Mouse (Mus musculus) lung, postnatal 25 days (tissue): ENCODE data around the gene Gm12166.

Experiments
- DNase-seq: peaks from one replicate; pipeline ENCODE4 v3.0.0; 2022; ENCODE audit warnings: low spot score

Gm12166 gene

GRCm38 (mm10) chr11:46073061-46073849 is 21.1 kb upstream of the Gm12166 start:
- DNase-seq = no peak

- no peak for DNase-seq
These were observed 20.4 kb upstream of the Gm12166 start for GRCm38 (mm10) chr11:46072466-46073060.

- no peak for DNase-seq
These were observed 18.7 kb upstream of the Gm12166 start for GRCm38 (mm10) chr11:46070789-46071188.

DNA sequence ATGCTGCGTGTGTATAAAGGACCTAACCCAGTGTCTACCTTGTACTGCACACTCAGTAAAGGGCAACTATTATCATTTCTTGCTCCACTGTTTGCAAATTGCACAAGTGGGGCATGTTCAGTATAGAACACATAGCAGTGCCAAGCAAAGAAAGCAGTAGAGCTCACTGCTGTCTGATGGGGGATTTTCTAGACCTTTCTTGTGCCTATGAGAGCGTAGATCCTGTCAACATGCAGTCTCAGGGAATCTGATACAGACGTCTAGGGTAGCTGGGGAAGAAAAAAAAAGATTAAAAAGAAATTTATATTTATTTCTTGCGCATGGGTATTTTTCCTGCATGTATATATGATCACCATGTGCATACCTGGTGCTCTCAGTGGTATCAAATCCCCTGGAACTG is 18.0 kb upstream of the Gm12166 start:
- no peak for DNase-seq

GRCm38 (mm10) chr11:46069408-46070003 is 17.4 kb upstream of the Gm12166 start:
- DNase-seq = no peak

DNA sequence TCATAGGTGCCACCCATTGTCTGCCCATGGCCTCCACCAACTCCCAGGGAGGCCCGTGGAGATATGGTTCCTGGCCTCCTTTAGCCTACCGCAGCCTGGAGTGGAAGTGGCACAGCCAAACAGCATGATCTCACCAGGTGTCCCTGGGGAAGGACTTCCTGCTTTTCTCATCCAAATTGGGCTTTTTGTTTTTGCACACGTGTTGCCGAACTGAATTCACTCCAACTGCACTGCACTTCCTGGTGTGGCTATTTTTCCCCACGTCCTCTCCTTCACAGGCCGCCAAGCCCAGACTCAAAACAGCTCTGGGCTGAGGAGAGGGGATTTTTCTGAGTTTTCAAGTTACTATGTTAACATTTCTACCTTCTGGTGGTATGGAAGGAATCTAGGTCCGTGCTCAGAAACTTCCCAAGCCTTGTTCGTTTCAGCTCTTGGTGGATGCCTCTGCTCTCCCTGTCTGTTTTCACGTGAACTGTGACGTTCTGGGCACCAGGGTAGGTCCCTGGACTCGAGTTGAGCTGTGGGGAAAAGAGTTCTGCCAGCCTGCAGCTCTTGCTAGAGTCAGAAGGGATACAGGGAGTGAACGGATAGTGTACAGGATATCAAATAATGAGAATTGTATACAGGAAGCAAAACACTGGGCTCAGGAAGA is 16.8 kb upstream of the Gm12166 start:
- no peak for DNase-seq

DNA sequence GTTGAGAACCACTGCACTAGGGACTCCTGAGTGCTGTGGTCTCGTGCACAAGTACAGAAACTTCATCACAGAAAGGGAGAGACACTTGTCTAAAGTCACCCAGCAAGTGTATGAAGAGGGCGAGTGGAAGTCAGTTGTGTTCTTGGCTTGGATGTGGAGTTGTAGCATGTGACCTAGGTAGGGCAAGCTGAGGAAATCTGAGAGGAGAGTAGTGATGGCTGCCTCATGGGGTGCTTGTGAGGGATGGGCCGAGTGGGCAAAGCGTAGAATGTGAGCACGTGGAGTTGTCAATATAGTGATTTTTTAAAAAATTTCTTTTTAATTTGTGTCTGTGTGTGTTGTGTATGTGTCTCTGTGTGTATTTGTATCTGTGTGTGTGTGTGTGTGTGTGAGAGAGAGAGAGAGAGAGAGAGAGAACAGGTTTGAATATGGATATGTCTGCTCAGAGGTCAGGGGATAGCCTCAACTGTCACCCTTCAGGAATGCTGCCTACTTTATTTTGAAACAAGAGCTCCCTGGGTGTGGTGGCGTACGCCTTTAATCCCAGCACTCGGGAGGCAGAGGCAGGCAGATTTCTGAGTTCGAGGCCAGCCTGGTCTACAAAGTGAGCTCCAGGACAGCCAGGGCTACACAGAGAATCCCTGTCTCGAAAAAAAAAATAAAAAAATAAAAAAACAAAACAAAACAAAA is 15.4 kb upstream of the Gm12166 start:
- no peak for DNase-seq

GRCm38 (mm10) chr11:46065201-46066011 is 13.3 kb upstream of the Gm12166 start:
- DNase-seq = peak; percentile 85

DNA sequence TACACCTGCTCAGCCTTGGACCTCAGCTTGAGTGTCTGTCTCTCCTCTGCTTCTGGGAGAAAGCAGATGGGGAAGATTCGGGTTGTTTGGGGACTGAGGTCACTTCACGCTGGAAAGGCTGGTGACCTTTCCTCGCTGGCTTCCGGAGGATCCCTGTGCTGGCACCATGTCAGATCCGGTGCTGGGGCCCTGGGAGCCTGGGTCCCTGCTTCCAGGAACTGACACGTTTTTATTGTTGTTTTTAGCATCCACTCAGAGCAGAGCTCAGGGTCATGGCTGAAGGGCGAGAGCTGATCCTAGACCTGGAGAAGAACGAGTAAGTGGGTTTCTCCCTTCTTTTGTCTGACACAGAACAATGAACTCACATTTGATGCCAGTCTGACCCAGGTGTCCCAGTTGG is 12.6 kb upstream of the Gm12166 start:
- DNase-seq = no peak

DNA sequence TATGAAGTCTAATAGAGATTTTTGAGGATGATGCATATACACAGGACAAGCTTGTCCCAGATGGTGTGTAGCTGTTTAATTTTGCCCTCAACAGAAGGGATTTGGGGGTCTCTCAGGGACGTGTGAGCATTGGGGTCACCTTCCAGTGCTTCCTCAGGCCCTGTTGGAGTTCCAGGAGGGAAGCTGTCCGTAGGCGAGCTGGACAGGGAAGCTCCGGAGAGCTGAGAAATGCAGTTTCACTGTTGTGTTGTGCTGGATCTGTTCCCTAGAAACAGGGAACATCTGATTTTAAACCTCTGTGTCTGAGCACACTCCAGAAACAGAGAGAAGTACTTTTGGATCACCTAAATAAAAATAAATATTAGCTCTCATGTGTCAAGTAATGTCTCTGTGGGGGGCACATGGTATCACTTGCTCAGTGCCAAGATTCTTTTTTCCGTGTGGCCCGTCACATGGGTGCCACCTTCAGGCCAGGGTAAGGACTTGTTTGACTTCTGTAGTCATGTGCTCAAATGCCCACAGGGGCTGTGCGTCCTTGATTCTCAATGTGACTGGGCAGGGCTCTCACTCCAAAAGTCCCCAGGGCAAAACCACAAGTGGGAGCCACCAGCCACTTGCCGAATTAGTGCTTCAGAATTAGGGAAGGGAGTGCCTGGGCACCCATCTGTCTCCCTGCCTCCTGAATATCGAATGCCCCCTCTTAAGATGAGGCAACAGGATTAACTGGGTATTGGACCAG is 11.0 kb upstream of the Gm12166 start:
- DNase-seq = peak; percentile 82

- no peak for DNase-seq
These were observed 10.4 kb upstream of the Gm12166 start for GRCm38 (mm10) chr11:46062569-46062968.

DNA sequence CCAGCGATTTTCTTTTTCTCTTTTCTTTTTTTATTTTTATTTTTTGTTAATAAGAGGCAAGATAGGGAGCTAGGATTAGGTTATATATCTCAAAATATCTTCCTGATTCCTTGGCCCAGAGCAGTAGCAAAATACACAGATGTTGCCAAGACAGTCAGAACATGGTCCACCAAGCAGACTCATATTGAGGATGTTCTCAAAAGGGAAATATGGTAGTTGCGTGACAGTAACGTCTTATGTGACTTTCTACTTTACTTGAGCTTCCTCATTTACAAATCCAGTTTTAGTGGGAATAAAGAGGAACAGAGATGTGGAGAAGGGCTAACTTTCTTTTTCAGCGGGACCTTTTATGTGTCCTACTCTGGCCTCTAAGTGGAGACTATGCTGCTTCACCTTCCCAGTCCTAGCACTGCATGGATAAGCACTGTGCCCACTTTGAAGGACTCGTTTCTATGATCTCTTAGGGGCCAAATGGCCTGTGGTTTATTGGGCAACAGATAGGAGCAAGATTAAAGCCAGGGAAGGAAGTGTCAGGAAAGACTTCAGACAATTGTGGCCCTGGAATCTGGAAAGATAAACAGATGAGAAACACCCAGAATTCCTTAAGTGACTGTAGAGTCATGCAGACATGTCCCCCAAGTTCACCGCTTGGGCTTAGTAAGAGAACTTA is 9.8 kb upstream of the Gm12166 start:
- DNase-seq = no peak

DNA sequence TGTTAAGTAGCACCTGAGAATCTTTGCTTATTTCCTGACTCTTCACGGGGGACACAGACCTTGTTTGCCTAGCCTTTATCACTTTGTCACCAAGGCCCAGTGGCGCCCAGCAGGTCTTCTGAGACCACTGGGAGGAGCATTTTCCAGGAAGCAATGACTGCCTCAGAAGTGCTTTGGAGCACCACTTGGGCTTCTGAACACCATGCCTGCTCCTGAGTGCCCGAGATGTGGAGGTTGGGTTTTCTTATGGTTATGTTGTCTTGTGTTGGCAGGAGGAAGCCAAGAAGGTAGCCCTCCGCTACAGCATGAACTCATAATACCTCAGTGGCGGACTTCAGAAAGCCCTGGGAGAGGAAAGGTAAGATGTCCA is 8.5 kb upstream of the Gm12166 start:
- peak; percentile 67 for DNase-seq

DNA sequence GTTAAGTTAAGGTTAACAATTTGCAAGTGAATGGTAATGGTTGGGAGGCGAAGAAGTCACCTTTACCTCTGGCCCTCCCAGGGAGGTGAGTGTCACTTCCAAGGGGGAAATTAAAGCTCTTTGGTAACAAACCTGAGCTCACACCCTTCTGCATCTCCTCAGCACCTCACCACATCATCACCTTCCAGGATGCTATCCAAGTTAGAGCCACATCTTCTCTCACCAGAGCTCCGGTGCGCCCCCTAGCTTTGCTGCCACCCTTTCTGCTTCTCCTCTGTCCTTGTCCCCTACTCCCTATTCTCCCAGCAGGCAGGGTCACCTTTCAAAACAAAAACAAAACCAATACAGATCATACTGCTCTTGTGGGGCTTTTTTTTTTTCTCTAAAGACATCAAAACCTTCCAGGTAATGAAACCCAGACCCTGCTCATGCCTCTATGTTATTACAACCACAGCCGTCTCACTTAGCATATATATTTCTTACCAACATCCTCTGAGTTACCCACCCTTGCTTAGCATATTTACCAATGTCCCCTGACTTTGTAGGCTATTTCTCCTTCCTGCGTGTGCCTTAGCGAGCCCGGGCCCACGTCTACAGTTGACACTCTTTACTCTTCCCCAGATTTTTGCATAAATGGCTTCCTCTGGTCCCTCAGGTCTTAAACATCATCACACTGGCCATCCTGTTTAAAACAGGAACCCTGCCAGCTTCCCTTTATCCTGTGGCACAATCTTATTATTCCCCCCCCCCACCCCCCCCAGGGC is 7.9 kb upstream of the Gm12166 start:
- no peak for DNase-seq

DNA sequence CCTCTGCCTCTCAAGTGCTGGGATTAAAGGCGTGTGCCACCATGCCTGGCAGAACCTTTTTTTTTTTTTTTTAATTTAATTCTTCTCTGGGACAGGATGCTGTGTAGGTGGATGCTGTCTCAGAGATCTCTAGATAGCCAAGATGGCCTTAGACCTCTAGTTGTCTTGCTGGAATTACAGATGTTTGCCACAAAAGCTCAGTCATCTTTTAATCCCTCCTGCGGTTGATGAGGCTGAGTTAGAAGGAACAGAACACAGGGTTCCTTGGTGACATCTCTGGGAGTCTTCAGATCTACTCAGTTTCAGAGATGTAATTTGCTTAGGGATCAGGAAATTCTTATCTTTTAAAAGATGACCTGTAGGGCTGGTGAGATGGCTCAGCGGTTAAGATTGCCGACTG is 6.8 kb upstream of the Gm12166 start:
- DNase-seq = no peak

DNA sequence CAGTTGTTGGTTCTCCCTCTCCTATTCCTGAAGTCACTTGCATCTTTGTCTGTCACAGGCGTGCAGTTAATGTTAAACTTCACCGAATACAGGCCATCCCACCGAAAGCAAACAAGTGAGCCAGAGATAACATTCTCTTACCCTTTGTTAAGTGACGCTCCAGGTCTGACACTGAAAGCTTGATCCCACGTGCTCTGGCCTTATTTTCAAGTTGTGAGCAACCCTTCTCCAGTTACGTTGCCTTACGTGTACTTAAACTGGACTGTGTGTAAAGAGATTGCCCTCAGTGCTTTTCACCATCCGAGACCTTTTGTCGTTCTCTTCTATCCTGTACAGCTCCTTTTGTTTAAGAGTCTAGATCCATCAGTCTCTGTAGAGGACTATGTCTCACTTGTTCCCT is 5.9 kb upstream of the Gm12166 start:
- DNase-seq = no peak

DNA sequence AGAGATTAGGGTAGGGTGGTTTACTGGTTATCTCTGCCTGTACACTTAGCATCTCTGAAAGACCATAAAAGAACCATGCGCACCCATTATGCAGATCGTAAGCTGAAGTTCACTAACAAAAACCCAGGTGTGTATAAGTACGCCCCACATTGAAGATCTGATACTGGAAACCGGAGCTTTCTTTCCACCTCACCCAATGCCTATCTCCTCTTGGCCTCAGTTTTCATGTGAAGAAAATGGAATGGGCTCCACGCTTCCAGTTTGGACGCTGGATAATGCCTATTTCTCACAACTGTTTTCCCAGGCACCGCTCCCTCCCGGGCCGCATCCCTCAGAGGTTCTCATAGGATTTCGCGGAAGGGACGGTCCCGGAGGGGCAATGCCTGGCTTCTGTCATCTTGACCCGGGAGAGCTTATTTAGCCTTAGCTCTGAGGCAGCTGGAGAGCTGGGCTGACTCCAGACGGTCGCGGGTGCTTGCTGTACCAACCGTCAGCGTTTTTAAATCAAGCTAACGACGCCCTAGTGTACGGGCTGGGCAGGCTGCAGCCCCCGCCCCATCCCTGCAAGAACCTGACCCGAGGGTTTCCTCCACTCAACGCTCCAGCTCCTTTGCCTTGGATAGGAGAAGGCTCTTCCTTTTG is 4.8 kb upstream of the Gm12166 start:
- no peak for DNase-seq

DNA sequence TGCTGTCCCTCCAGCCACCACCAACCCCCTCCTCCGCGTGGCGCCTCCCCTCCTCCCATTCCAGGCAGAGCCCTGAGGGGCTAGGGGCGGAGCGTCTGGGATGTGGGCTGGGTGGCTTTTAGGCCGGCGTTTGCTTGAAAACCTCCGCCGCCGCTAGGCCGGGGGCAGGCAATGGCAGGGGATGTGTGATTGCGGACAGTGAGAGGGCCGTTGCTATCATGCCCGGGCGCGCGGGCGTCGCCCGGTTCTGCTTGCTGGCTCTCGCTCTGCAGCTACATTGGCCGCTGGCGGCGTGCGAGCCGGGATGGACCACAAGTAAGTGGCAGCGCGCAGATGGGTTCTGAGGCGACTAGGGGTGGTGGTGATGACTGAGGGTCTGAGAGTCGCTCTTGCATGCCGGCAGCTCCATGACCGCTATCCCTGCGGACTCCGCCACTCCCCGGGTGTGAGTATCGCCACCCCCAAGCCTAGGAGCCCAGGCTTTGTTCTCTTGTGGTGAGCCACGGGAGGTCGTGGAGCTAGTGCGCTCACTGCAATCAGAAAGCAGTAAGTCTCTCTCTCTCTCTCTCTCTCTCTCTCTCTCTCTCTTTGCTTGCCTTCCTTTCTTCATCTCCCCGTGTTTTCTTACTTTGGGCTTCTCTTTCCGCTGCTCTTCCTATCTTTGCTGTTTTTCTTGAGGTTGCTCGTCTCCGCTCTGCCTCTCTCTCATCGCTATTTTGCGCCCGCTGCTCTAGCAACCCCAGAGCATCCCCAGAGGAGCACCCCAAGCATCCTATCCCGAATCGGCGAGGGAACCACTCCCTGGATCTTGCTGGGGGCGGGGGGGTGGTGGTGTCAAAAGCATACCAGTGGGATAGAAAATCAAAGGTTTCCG is 4.0 kb upstream of the Gm12166 start, which contains the start of gene Adam19:
TSS of gene Adam19 (plus strand) at position 97 of the 874 bp plus-strand sequence.
- DNase-seq = peak; percentile 64
